Mouse (Mus musculus) small intestine, adult 2 months (tissue): ENCODE data around the gene Asb15. TPM values are rescaled to one million over a fixed set of nuclear protein-coding genes. Genes with fewer than 3 reads are reported as not detected.

Source experiments
- H3K27ac ChIP-seq: fragments of 200-500 bp; 2 replicates; pipeline ENCODE4 v1.5.1; 2012; ENCODE audit warnings: low read depth, low read length, control low read depth, inconsistent platforms; ENCODE audit not compliant: insufficient read depth
- H3K27me3 ChIP-seq: fragments of 200-500 bp; 2 replicates; pipeline ENCODE4 v1.6.1; 2012; ENCODE audit warnings: mild to moderate bottlenecking, moderate library complexity, low read length, inconsistent platforms; ENCODE audit not compliant: control insufficient read depth, insufficient read depth
- H3K36me3 ChIP-seq: fragments of 200-500 bp; 2 replicates; pipeline ENCODE4 v1.6.1; 2012; ENCODE audit warnings: mild to moderate bottlenecking, low read length, control low read depth, inconsistent platforms; ENCODE audit not compliant: control insufficient read depth, insufficient read depth
- H3K4me1 ChIP-seq: fragments of 200-500 bp; 2 replicates; pipeline ENCODE4 v1.6.1; 2012; ENCODE audit warnings: low read length, inconsistent platforms, mixed read lengths; ENCODE audit not compliant: control insufficient read depth, insufficient read depth, insufficient read length
- H3K4me3 ChIP-seq: fragments of 200-500 bp; 2 replicates; pipeline ENCODE4 v1.5.1; 2012; ENCODE audit warnings: low read depth, mild to moderate bottlenecking, control low read depth, inconsistent platforms, low read length, moderate library complexity
- CTCF ChIP-seq: fragments of 200-500 bp; IDR thresholded peaks from 2 replicates; pipeline ENCODE4 v1.5.1; 2012; ENCODE audit warnings: low read depth, mild to moderate bottlenecking, control low read depth, inconsistent platforms, low read length, moderate library complexity, mixed read lengths; ENCODE audit not compliant: insufficient replicate concordance, insufficient read length; ENCODE audit errors: extremely low read depth
- POLR2A ChIP-seq: fragments of 200-500 bp; IDR thresholded peaks from 2 replicates; pipeline ENCODE4 v1.6.1; 2012; ENCODE audit warnings: low read depth, mild to moderate bottlenecking, control low read depth, inconsistent platforms, low read length, moderate library complexity
- WGBS: fragments of 180-500 bp; shearing (Covaris S2); methylation state at CpG from one replicate; pipeline ENCODE4 v1.1.7; 2018; 5-methylcytosine and 5-hydroxymethylcytosine counted together
- polyA plus RNA-seq: library from polyadenylated mRNA; depleted of rRNA; stranded (reverse); fragments of >200 nt; gene quantifications from 2 replicates; pipeline ENCODE4 v1.2.3, GENCODE M21; 2012

Gene Asb15
- polyA plus RNA-seq, 1 experiment: not detected

GRCm38 (mm10) chr6:24606512-24606911, 78.6 kb downstream of the Asb15 start:
- WGBS: 65% methylated on average over 10 of the region's 10 CpGs
- H3K36me3 ChIP-seq: no peaks in the 10 kb centered on the region

GRCm38 (mm10) chr6:24607531-24607930, 79.6 kb downstream of the Asb15 start:
- Histone ChIP-seq H3K27me3 (no peaks in the 10 kb centered on the region), H3K36me3 (peaks cover 2% of the 10 kb centered on the region; the same call in 1 of the 2 replicates), H3K4me1 (0 out of 2 replicates have a peak, but pooled peaks cover 2% of the 10 kb centered on the region), H3K4me3 (no peak overlapping the region), H3K27ac (no peak overlapping the region)
- no peak for TF ChIP-seq POLR2A
- TF ChIP-seq CTCF: no peak
- 63% methylated on average over 15 of the region's 15 CpGs for WGBS

More at GRCm38 (mm10) chr6:24606512-24606911, 78.6 kb downstream of the Asb15 start:
- H3K4me3 ChIP-seq: no peak overlapping the region
- no peaks in the 10 kb centered on the region for H3K27me3 ChIP-seq
- 0 out of 2 replicates have a peak, but pooled peaks cover 2% of the 10 kb centered on the region for H3K4me1 ChIP-seq
- peak; percentile 21; the same call in 1 of the 2 replicates for TF ChIP-seq CTCF
- TF ChIP-seq POLR2A: no peak
- H3K27ac ChIP-seq: no peak overlapping the region

GRCm38 (mm10) chr6:24608129-24608528, 80.2 kb downstream of the Asb15 start:
- Histone ChIP-seq H3K27ac (no peak overlapping the region), H3K36me3 (peaks cover 4% of the 10 kb centered on the region; the same call in 1 of the 2 replicates), H3K27me3 (no peaks in the 10 kb centered on the region), H3K4me1 (0 out of 2 replicates have a peak, but pooled peaks cover 2% of the 10 kb centered on the region), H3K4me3 (no peak overlapping the region)
- TF ChIP-seq POLR2A: no peak
- TF ChIP-seq CTCF: no peak
- 75% methylated on average over 4 of the region's 4 CpGs for WGBS

GRCm38 (mm10) chr6:24608682-24609081, 80.7 kb downstream of the Asb15 start:
- 0 out of 2 replicates have a peak, but pooled peaks cover 2% of the 10 kb centered on the region for H3K4me1 ChIP-seq
- H3K4me3 ChIP-seq: no peak overlapping the region
- 94% methylated on average over 3 of the region's 3 CpGs for WGBS
- H3K27ac ChIP-seq: no peak overlapping the region
- H3K36me3 ChIP-seq: peaks cover 6% of the 10 kb centered on the region; the same call in 1 of the 2 replicates
- no peaks in the 10 kb centered on the region for H3K27me3 ChIP-seq
- TF ChIP-seq POLR2A: no peak
- no peak for TF ChIP-seq CTCF

- no peaks in the 10 kb centered on the region for H3K27me3 ChIP-seq
- 0 out of 2 replicates have a peak, but pooled peaks cover 2% of the 10 kb centered on the region for H3K4me1 ChIP-seq
- H3K4me3 ChIP-seq: no peak overlapping the region
- 66% methylated on average over 4 of the region's 4 CpGs for WGBS
- H3K27ac ChIP-seq: no peak overlapping the region
- H3K36me3 ChIP-seq: peaks cover 10% of the 10 kb centered on the region
- TF ChIP-seq POLR2A: no peak
- TF ChIP-seq CTCF: no peak
Measured at GRCm38 (mm10) chr6:24609531-24609930, 81.6 kb downstream of the Asb15 start.

GRCm38 (mm10) chr6:24610358-24610757, 82.4 kb downstream of the Asb15 start:
- no peaks in the 10 kb centered on the region for H3K27me3 ChIP-seq

GRCm38 (mm10) chr6:24612074-24612755, 84.3 kb downstream of the Asb15 start:
- TF ChIP-seq POLR2A: no peak
- TF ChIP-seq CTCF: no peak
- Histone ChIP-seq H3K36me3 (peaks cover 25% of the 10 kb centered on the region), H3K27me3 (no peaks in the 10 kb centered on the region), H3K27ac (no peak overlapping the region), H3K4me1 (no peaks in the 10 kb centered on the region), H3K4me3 (no peak overlapping the region)
- WGBS: 76% methylated on average over 7 of the region's 7 CpGs

More at GRCm38 (mm10) chr6:24610358-24610757, 82.4 kb downstream of the Asb15 start:
- Histone ChIP-seq H3K36me3 (peaks cover 14% of the 10 kb centered on the region), H3K4me1 (0 out of 2 replicates have a peak, but pooled peaks cover 2% of the 10 kb centered on the region), H3K4me3 (no peak overlapping the region), H3K27ac (no peak overlapping the region)
- TF ChIP-seq POLR2A (no peak), CTCF (no peak)
- WGBS: 86% methylated on average over 4 of the region's 4 CpGs
